Comparison of ENCODE assay signal across 9 mouse cellular contexts in genomic region chr7:62922246-62922645, GRCm38 (mm10).
DNase-seq lines count a peak whose midpoint lies in the region; ATAC-seq and TF ChIP-seq lines count a peak whose summit lies in the region.
"Had no signal": no experiment of that assay in that cellular context is flagged by ENCODE, and none has a peak within 500 bp of the region (broad histone marks: within the 10 kb centered on the region; RNA-seq: fewer than 3 reads in every experiment).

No protein-coding gene starts in this region.

- no peak for TF ChIP-seq POLR2A in brain, embryonic 14.5 days (IDR thresholded peaks at IDR 0.05; ENCODE audit: borderline replicate concordance, extremely low read depth, insufficient read depth, insufficient read length, poor library complexity, severe bottlenecking)

- no peak overlapping the region for H3K27ac ChIP-seq in intestine, embryonic 16.5 days (ENCODE audit: low read length)
- H3K27ac ChIP-seq: lung, embryonic 15.5 days had no signal

- no peaks in the 10 kb centered on the region for H3K36me3 ChIP-seq in intestine, embryonic 16.5 days (ENCODE audit: control insufficient read depth, insufficient read depth, low read length)
- H3K36me3 ChIP-seq: lung, embryonic 15.5 days had no signal

- H3K9ac ChIP-seq in intestine, embryonic 16.5 days (ENCODE audit: low read depth, low read length) = no peak overlapping the region
- H3K9ac ChIP-seq: lung, embryonic 15.5 days had no signal

- no peaks in the 10 kb centered on the region for H3K4me1 ChIP-seq in intestine, embryonic 16.5 days (ENCODE audit: control insufficient read depth, insufficient read depth, low read length)
- H3K4me1 ChIP-seq: lung, embryonic 15.5 days had no signal

- peak; percentile 51; the same call in 1 of the 2 replicates for TF ChIP-seq CTCF in brain, embryonic 14.5 days (IDR thresholded peaks at IDR 0.05; ENCODE audit: borderline replicate concordance, extremely low read depth, insufficient read depth, insufficient read length)

- WGBS in intestine, embryonic 16.5 days = 4% methylated on average over 1 of the region's 1 CpGs

- no peak for ATAC-seq in monocyte, adult 5-6 weeks (replicated peaks; ENCODE audit: insufficient number of reproducible peaks, low FRiP score, low TSS enrichment, poor library complexity, severe bottlenecking)
- ATAC-seq in intestine, embryonic 16.5 days = no peak

- H3K4me2 ChIP-seq in intestine, embryonic 16.5 days (ENCODE audit: low read depth, low read length) = no peak overlapping the region
- H3K4me2 ChIP-seq: lung, embryonic 15.5 days had no signal

- no peak overlapping the region for H3K4me3 ChIP-seq in intestine, embryonic 16.5 days (ENCODE audit: low read length)
- H3K4me3 ChIP-seq: lung, embryonic 15.5 days had no signal

- no peaks in the 10 kb centered on the region for H3K9me3 ChIP-seq in intestine, embryonic 16.5 days (ENCODE audit: control insufficient read depth, low read length)
- H3K9me3 ChIP-seq: lung, embryonic 15.5 days had no signal

- H3K27me3 ChIP-seq in intestine, embryonic 16.5 days (replicated peaks; ENCODE audit: control insufficient read depth, insufficient read depth, low read length) = no peaks in the 10 kb centered on the region
- H3K27me3 ChIP-seq: lung, embryonic 15.5 days had no signal

- peak; percentile 8 for DNase-seq in gastrocnemius, postnatal 10 days
- no peak for DNase-seq in gastrocnemius, adult 18-20 months (ENCODE audit: low spot score)
- DNase-seq in 3T3-L1 (ENCODE audit: low read depth, low spot score) = peak; percentile 1
- peak; percentile 40 for DNase-seq in brain, embryonic 14.5 days (ENCODE audit: low read depth)
- peak; percentile 37 to 38 for DNase-seq in kidney, postnatal 4 days
- DNase-seq in mesoderm, embryonic 11.5 days (ENCODE audit: low read depth, low spot score) = peak; percentile 25
